Comparison of ENCODE assay signal across 17 mouse cellular contexts in the genomic region with DNA sequence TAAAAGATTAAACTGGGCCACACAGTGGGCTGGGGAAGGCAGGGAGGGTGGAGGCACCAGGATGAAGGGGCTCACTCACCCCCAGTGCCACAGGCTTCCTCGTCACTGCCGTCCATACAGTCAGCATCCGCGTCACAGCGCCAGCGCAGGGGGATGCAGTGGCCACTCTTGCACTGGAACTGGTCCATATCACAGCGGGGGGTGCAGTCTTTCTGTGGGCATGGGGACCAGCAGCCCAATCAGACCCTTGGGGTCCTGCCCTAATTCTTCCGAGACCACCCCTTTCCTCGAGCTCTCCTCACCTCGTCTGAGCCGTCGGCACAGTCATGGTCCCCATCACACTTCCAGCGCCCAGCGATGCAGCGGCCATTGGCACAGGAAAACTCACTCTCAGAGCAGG. TPM values are rescaled to one million over a fixed set of nuclear protein-coding genes. Genes with fewer than 3 reads are reported as not detected.
"Had no signal": no experiment of that assay in that cellular context is flagged by ENCODE, and none has a peak within 500 bp of the region (broad histone marks: within the 10 kb centered on the region; RNA-seq: fewer than 3 reads in every experiment).

No protein-coding gene starts in this region.

- H3K27ac ChIP-seq: neural tube, embryonic 13.5 days; stomach, embryonic 15.5 days; stomach, postnatal 0 days had no signal

- H3K9ac ChIP-seq: neural tube, embryonic 13.5 days; stomach, embryonic 15.5 days had no signal

- H3K9me3 ChIP-seq: neural tube, embryonic 13.5 days; stomach, embryonic 15.5 days had no signal

- H3K4me2 ChIP-seq: neural tube, embryonic 13.5 days; stomach, embryonic 15.5 days had no signal

- H3K27me3 ChIP-seq: neural tube, embryonic 13.5 days; stomach, embryonic 15.5 days had no signal

- H3K4me1 ChIP-seq: neural tube, embryonic 13.5 days; stomach, embryonic 15.5 days had no signal

- DNase-seq: retina, postnatal 1 day; right cerebral cortex, adult 18-20 months; right cerebral cortex, postnatal 14 days; right cerebral cortex, postnatal 25 days; right cerebral cortex, postnatal 4 days; spleen, adult 18-20 months; thymus, adult 18-20 months; thymus, adult 2 months; thymus, postnatal 14 days; thymus, postnatal 25 days; thymus, postnatal 36 days; thymus, postnatal 4 days had no signal

- H3K4me3 ChIP-seq: neural tube, embryonic 13.5 days; stomach, embryonic 15.5 days had no signal

RNA-seq across cellular contexts. Expression of gene Nxph4, which starts 13.9 kb away (rescaled TPM):
- total RNA-seq: neutrophil, adult 5-6 weeks had no signal
- polyA plus RNA-seq: spleen, adult 2 months had no signal

RNA-seq across cellular contexts. Expression of gene Ndufa4l2, which starts 33.5 kb away (rescaled TPM):
- total RNA-seq: neutrophil, adult 5-6 weeks had no signal
